Mouse (Mus musculus) megakaryocyte, embryonic 14.5 days (primary cell): ENCODE data around the gene Trappc2l. TPM values are rescaled to one million over a fixed set of nuclear protein-coding genes. Genes with fewer than 3 reads are reported as not detected.
"Not testable (repeated sequence)": the region's sequence is repeated elsewhere in the genome, so short reads cannot be mapped to it uniquely, and the experiment has no call there.

Experiments
- H3K27me3 ChIP-seq: replicated peaks from 2 replicates; pipeline ENCODE3; 2012; ENCODE audit warnings: inconsistent platforms
- H3K36me3 ChIP-seq: replicated peaks from 2 replicates; pipeline ENCODE3; 2012; ENCODE audit warnings: low read length, inconsistent platforms, mixed read lengths
- H3K4me1 ChIP-seq: 2 replicates; pipeline ENCODE4 v1.6.1; 2012; ENCODE audit warnings: inconsistent platforms
- H3K4me3 ChIP-seq: replicated peaks from 2 replicates; pipeline ENCODE3; 2012; ENCODE audit warnings: moderate library complexity, mild to moderate bottlenecking, inconsistent platforms
- H3K9me3 ChIP-seq: 2 replicates; pipeline ENCODE4 v1.6.1; 2012; ENCODE audit warnings: inconsistent platforms
- FLI1 ChIP-seq: IDR thresholded peaks from 2 replicates; pipeline ENCODE4 v1.6.1; 2012; ENCODE audit warnings: low read length, inconsistent platforms, mixed read lengths
- GATA1 ChIP-seq: IDR thresholded peaks from 3 replicates; pipeline ENCODE4 v1.6.1; 2012; ENCODE audit warnings: mixed read lengths, low read length, inconsistent platforms, borderline replicate concordance
- polyA plus RNA-seq: library from polyadenylated mRNA; stranded (reverse); fragments of >175 nt; gene quantifications from 2 replicates; pipeline ENCODE4 v1.2.3, GENCODE M21; 2012; ENCODE audit warnings: low replicate concordance; ENCODE audit not compliant: insufficient read depth

Trappc2l gene
- polyA plus RNA-seq, 1 experiment = 2.2 TPM

GRCm38 (mm10) chr8:122571750-122572267 is 39.6 kb upstream of the Trappc2l start:
- Histone ChIP-seq H3K36me3 (peaks cover 62% of the 10 kb centered on the region), H3K4me1 (peaks cover 66% of the 10 kb centered on the region)

DNA sequence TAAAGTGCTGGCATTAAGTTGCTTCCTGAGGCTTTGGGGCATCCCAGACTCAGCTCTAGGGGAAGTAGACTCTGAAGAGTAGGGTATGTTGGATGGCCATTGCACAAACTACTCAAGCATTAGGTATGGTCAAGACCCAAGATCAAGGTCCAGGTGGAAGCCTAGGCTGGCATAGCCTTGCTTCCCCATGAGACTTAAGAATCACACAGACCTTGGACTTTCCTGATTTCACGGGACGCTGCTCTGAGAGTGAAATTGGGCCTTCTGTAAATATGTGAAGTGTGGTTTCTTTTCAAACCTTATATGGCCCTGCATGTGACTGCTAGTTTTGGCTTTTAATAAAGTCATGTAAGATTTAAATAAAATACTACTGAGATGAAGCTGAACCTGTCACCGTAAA is 38.7 kb upstream of the Trappc2l start:
- H3K27me3 ChIP-seq = no peaks in the 10 kb centered on the region
- H3K36me3 ChIP-seq = peaks cover 66% of the 10 kb centered on the region
- H3K4me1 ChIP-seq = peaks cover 66% of the 10 kb centered on the region
- no peaks in the 10 kb centered on the region for H3K9me3 ChIP-seq
- TF ChIP-seq GATA1 (no peak), FLI1 (no peak)
- no peak overlapping the region for H3K4me3 ChIP-seq

More at GRCm38 (mm10) chr8:122571750-122572267, 39.6 kb upstream of the Trappc2l start:
- TF ChIP-seq GATA1 = no peak
- no peak for TF ChIP-seq FLI1
- Histone ChIP-seq H3K4me3 (no peak overlapping the region), H3K27me3 (no peaks in the 10 kb centered on the region), H3K9me3 (no peaks in the 10 kb centered on the region)

GRCm38 (mm10) chr8:122573176-122573575 is 38.3 kb upstream of the Trappc2l start:
- H3K27me3 ChIP-seq, H3K4me3 ChIP-seq, H3K9me3 ChIP-seq: not testable (repeated sequence)
- Histone ChIP-seq H3K4me1 (peaks cover 66% of the 10 kb centered on the region), H3K36me3 (peaks cover 68% of the 10 kb centered on the region)

DNA sequence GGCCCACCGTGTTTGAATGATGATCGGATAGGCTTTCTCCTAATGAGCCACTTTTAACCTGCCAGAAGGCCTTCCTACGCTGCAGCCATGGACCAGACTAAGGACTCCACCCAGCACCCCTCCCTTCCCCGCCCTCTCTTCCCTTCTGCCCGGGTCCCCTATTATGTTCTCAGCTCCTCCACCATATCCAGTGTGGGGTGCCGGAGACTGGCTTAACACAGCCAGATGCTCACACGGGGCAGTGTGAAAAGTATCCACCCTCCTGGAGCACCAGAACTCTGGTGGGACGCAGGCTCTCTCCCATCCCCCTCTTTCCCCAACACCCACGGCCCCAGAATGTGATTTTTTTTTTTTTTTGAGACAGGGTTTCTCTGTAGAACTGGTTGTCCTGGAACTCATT is 37.9 kb upstream of the Trappc2l start:
- H3K4me3 ChIP-seq = no peak overlapping the region
- peaks cover 72% of the 10 kb centered on the region for H3K36me3 ChIP-seq
- TF ChIP-seq GATA1 = no peak
- TF ChIP-seq FLI1 = no peak
- H3K4me1 ChIP-seq = peaks cover 68% of the 10 kb centered on the region
- no peaks in the 10 kb centered on the region for H3K9me3 ChIP-seq
- no peaks in the 10 kb centered on the region for H3K27me3 ChIP-seq

DNA sequence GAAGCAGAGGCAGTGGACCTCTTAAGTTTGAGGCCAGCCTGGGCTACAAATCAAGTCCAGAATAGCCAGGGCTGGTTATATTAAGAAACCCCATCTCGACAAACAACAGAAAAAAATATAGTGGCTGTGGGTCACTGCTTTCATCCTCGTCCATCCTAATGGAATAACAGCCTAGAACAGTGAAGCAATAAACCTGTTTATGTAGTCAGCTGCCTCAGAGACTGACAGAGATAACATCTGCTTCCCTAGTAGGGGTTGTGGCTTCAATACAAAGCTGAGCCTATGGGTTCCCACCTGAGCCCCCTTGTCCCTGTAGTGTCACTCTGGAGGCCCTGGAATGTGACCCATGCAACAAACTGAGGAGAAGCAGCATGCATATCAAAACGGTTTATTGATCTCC is 37.2 kb upstream of the Trappc2l start:
- H3K36me3 ChIP-seq = peaks cover 75% of the 10 kb centered on the region
- H3K4me3 ChIP-seq = peak overlapping the region; percentile 98
- H3K27me3 ChIP-seq = no peaks in the 10 kb centered on the region
- no peaks in the 10 kb centered on the region for H3K9me3 ChIP-seq
- no peak for TF ChIP-seq FLI1
- no peak for TF ChIP-seq GATA1
- peaks cover 63% of the 10 kb centered on the region for H3K4me1 ChIP-seq

- H3K4me1 ChIP-seq = peaks cover 61% of the 10 kb centered on the region
Measured at GRCm38 (mm10) chr8:122574667-122575251, 36.7 kb upstream of the Trappc2l start.

DNA sequence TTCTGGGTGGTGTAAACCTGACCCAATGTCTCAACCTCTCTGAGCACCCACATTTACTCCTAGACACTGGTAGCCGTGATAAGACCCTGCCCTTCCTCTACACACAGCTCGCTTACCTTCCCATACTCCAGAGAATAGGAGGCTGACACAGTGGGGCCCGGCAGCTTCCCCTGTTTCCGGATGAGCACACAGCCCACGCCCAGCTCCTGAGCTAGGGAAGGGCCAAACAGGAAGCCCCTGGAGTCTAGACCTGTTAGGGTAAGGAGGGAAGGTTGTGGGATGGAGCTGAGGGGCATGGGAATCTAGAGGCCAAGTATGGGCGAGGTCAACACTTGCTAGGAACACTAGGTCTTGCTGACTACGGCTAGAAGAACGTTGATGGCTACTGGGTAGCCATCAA is 36.2 kb upstream of the Trappc2l start:
- H3K4me1 ChIP-seq = peaks cover 59% of the 10 kb centered on the region
- peaks cover 68% of the 10 kb centered on the region for H3K36me3 ChIP-seq
- no peak for TF ChIP-seq GATA1
- no peak for TF ChIP-seq FLI1
- peak overlapping the region; percentile 98 for H3K4me3 ChIP-seq
- peaks cover 2% of the 10 kb centered on the region for H3K27me3 ChIP-seq
- H3K9me3 ChIP-seq = no peaks in the 10 kb centered on the region

More at GRCm38 (mm10) chr8:122574667-122575251, 36.7 kb upstream of the Trappc2l start:
- H3K36me3 ChIP-seq = peaks cover 72% of the 10 kb centered on the region
- H3K4me3 ChIP-seq = peak overlapping the region; percentile 98
- no peaks in the 10 kb centered on the region for H3K9me3 ChIP-seq
- H3K27me3 ChIP-seq = peaks cover under 1% of the 10 kb centered on the region
- TF ChIP-seq FLI1 = no peak
- TF ChIP-seq GATA1 = no peak

DNA sequence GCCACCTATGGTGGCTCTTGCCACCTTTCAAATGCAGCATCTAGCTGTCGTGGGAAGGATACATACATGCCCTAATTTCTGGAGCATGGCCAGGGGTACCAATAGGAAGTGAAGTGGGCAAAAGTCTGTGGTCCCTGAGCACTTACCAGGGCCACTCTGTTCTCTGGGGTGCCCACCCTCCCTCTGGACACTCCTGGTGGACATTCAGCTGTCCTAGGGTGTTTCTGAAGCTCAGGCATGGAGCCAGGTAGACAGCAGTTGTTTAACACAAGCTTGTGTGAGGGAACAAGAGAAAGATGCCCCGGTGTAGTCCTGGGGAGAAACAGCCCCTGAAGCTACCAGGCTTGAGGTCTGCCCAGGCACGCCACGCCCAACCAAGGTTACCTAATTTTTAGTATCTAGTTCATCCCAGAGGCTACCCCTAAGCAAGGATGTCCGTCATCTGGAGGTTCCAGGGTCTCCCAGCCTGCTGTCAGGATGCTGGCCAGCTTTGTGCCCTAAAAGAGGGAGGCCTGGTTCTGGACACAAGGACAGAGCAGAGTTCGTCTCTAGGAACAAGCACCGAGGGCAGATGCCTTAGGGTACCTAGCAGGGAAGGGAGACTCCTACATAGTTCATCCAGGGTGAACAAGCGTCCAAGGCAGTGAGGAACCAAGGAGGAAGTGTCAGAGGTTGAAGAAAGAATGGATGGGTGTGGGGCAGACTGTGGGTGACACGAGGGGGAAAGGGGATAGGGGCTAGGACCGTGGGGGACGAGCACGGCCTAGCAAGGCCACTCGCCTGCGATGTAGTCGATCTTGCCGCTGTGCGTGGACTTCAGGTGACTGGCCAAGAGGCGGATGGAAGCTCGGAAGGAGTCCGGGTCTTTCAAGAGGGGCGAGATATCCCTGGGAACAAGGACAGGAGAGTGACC is 35.4 kb upstream of the Trappc2l start:
- Histone ChIP-seq H3K4me1 (peaks cover 62% of the 10 kb centered on the region), H3K27me3 (peaks cover 3% of the 10 kb centered on the region), H3K36me3 (peaks cover 63% of the 10 kb centered on the region), H3K4me3 (peak overlapping the region; percentile 98), H3K9me3 (no peaks in the 10 kb centered on the region)
- no peak for TF ChIP-seq FLI1
- no peak for TF ChIP-seq GATA1

- TF ChIP-seq FLI1 (no peak), GATA1 (no peak)
- H3K9me3 ChIP-seq = no peaks in the 10 kb centered on the region
- peak within 1 kb of the TSS; percentile 98 for H3K4me3 ChIP-seq
- peaks cover 6% of the 10 kb centered on the region for H3K27me3 ChIP-seq
- peaks cover 61% of the 10 kb centered on the region for H3K36me3 ChIP-seq
- peaks cover 61% of the 10 kb centered on the region for H3K4me1 ChIP-seq
Measured at GRCm38 (mm10) chr8:122576648-122577022, 34.8 kb upstream of the Trappc2l start, which contains the start of gene Aprt. TSS of gene Aprt (minus strand) at chr8:122576909.

GRCm38 (mm10) chr8:122577116-122577515 is 34.3 kb upstream of the Trappc2l start:
- Histone ChIP-seq H3K4me1 (peaks cover 56% of the 10 kb centered on the region), H3K36me3 (peaks cover 57% of the 10 kb centered on the region), H3K27me3 (peaks cover 6% of the 10 kb centered on the region), H3K9me3 (no peaks in the 10 kb centered on the region), H3K4me3 (peak overlapping the region; percentile 98)
- TF ChIP-seq FLI1 = no peak
- no peak for TF ChIP-seq GATA1
